Mouse (Mus musculus) kidney, postnatal 0 days (tissue): ENCODE measurements around the gene Wdr17. TPM values are rescaled to one million over a fixed set of nuclear protein-coding genes. Genes with fewer than 3 reads are reported as not detected.

ENCODE experiments used
- ATAC-seq: fragments of 200-750 bp; cut with Nextera tagmentation; replicated peaks from 2 replicates; pipeline ENCODE4 v1.8.0; 2017; ENCODE audit warnings: low read depth, moderate number of reproducible peaks, moderate TSS enrichment, moderate library complexity; ENCODE audit not compliant: low FRiP score
- DNase-seq: peaks from one replicate; pipeline ENCODE4 v3.0.0-alpha.2; 2016; ENCODE audit warnings: low spot score
- H3K27ac ChIP-seq: fragments of 300-500 bp; sonication (generic); 2 replicates; pipeline ENCODE4 v1.5.1; 2014; ENCODE audit warnings: mild to moderate bottlenecking
- H3K27me3 ChIP-seq: fragments of 300-500 bp; sonication (generic); 2 replicates; pipeline ENCODE4 v1.6.1; 2014; ENCODE audit warnings: low read length, mixed read lengths; ENCODE audit not compliant: insufficient read depth
- H3K36me3 ChIP-seq: fragments of 300-500 bp; sonication (generic); 2 replicates; pipeline ENCODE4 v1.6.1; 2014; ENCODE audit warnings: low read length, mixed read lengths; ENCODE audit not compliant: insufficient read depth
- H3K4me1 ChIP-seq: fragments of 300-500 bp; sonication (generic); replicated peaks from 2 replicates; pipeline ENCODE4 v1.6.1; 2014; ENCODE audit warnings: antibody characterized with exemption, low read length, mixed read lengths; ENCODE audit not compliant: insufficient read depth
- H3K4me2 ChIP-seq: fragments of 300-500 bp; sonication (generic); 2 replicates; pipeline ENCODE4 v1.6.1; 2014; ENCODE audit warnings: mild to moderate bottlenecking, low read length, moderate library complexity, mixed read lengths
- H3K4me3 ChIP-seq: fragments of 300-500 bp; sonication (generic); replicated peaks from 2 replicates; pipeline ENCODE4 v1.5.1; 2014; ENCODE audit warnings: low read depth, low read length
- H3K9ac ChIP-seq: fragments of 300-500 bp; sonication (generic); 2 replicates; pipeline ENCODE4 v1.6.1; 2014; ENCODE audit warnings: low read depth, low read length
- H3K9me3 ChIP-seq: fragments of 300-500 bp; sonication (generic); replicated peaks from 2 replicates; pipeline ENCODE4 v1.6.1; 2016; ENCODE audit warnings: low read length, inconsistent platforms, mixed read lengths
- CTCF ChIP-seq: IDR thresholded peaks from 2 replicates; pipeline ENCODE4 v1.5.1; 2016; ENCODE audit warnings: antibody characterized with exemption, low read depth, mild to moderate bottlenecking, moderate library complexity
- WGBS: fragments of 180-500 bp; shearing (Covaris S2); extraction: QIAGEN DNeasy Blood & Tissue Kit; methylation state at CpG from one replicate; pipeline ENCODE4 v1.1.7; 2014; 5-methylcytosine and 5-hydroxymethylcytosine counted together
- polyA plus RNA-seq: library from polyadenylated mRNA; unstranded; fragments of >200 nt; fragmentation: Nextera tagmentation; extraction: Ambion mirVana; gene quantifications from 2 replicates; pipeline ENCODE4 v1.2.1, GENCODE M21; 2015

The Wdr17 gene
- polyA plus RNA-seq, 1 experiment from 2014 or later = 0.97 TPM

DNA sequence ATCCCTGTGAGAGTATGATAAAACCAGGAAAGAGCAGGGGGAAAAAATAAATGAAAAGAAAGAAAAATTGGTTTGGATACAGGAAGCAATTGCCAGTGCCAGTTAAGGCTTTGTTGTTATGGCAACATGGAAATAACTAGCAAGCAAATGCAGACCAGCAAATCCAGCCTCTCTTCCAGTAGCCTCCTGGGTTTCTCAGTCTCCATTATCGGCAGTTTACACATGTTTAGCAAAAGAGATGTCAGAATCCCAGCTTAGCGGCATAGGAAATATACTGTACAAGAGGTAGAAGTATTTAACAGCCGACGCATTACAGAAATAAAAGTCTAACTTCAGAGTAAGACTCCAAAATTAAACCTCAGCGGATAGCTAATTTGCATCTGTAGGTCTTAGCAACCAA, 292.4 kb downstream of the Wdr17 start:
- no peaks in the 10 kb centered on the region for H3K9me3 ChIP-seq
- TF ChIP-seq CTCF = no peak
- H3K4me2 ChIP-seq = no peak overlapping the region
- H3K36me3 ChIP-seq = no peaks in the 10 kb centered on the region
- no peaks in the 10 kb centered on the region for H3K4me1 ChIP-seq
- no peak overlapping the region for H3K27ac ChIP-seq
- no peak overlapping the region for H3K9ac ChIP-seq
- H3K4me3 ChIP-seq = no peak overlapping the region
- ATAC-seq (no peak), DNase-seq (no peak)
- H3K27me3 ChIP-seq = no peaks in the 10 kb centered on the region
- WGBS = 93% methylated on average over 5 of the region's 5 CpGs

DNA sequence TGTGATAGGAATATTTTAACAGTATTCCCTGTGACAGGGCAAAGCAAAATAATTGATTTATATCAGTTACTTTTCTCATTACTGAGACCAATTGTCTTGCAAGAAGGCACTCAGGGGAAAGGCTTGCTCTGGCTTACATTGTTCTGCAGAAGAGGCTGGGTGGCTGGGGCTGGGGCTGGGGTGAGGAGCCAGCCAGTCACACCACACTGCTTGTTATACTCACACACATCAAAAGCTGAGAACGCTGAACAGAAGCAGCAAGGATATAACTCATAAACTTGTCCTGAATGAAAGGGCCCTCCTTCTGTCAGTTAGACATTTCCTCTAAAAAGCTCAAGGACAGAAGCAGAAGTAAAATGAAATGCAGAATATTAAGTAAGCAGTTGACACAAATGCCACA, 304.1 kb downstream of the Wdr17 start:
- Histone ChIP-seq H3K9ac (no peak overlapping the region), H3K36me3 (no peaks in the 10 kb centered on the region), H3K4me1 (no peaks in the 10 kb centered on the region), H3K27ac (no peak overlapping the region), H3K27me3 (no peaks in the 10 kb centered on the region), H3K4me2 (no peak overlapping the region), H3K9me3 (no peaks in the 10 kb centered on the region), H3K4me3 (no peak overlapping the region)
- DNase-seq (no peak), ATAC-seq (no peak)
- 35% methylated on average over 1 of the region's 1 CpGs for WGBS
- no peak for TF ChIP-seq CTCF

DNA sequence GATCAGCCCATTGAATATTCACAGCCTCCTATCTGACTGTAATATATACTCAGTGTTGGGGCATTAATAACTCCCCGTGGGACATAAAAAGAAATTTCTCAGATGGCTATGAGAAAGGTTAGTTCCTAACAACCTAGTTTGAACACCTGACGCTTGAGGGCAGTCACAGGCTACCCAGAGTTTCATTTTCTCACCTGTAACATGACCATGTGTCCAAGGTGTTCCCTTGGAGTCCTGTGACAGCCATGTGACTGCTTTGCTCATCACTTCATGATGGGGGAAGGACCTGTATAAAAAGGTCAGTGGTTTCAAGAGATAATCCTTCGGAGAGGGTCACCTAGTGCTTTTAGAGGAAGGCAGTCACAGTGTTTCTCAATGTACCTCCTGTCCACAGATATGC, 305.5 kb downstream of the Wdr17 start:
- Histone ChIP-seq H3K4me1 (no peaks in the 10 kb centered on the region), H3K4me2 (no peak overlapping the region), H3K36me3 (no peaks in the 10 kb centered on the region), H3K27me3 (no peaks in the 10 kb centered on the region), H3K9me3 (no peaks in the 10 kb centered on the region), H3K27ac (no peak overlapping the region), H3K4me3 (no peak overlapping the region), H3K9ac (no peak overlapping the region)
- DNase-seq = no peak
- ATAC-seq = no peak
- 79% methylated on average over 3 of the region's 3 CpGs for WGBS
- TF ChIP-seq CTCF = no peak

Other genes starting within 250 kb of the Wdr17 start
- 41.6 and 43.4 TPM in 2 replicates for gene Gpm6a, start 67.7 kb upstream of the Wdr17 start, polyA plus RNA-seq